Comparison of ENCODE assay signal across 9 mouse cellular contexts in the genomic region with DNA sequence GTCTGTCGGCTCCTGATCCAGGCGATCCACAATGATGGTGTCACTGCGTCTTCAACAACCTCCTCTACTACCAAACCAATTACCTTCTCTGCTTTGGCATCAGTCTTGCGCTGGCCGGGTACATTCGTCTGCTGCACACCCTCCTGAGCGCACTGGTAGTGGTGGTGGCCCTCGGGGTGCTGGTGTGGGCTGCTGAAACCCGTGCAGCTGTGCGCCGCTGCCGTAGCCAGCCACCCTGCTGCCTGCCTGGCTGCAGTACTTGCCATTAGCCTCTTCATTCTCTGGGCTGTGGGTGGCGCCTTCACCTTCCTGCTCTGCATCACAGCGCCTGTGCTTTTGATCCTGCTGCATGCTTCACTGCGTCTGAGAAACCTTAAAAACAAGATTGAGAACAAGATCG. TPM values are rescaled to one million over a fixed set of nuclear protein-coding genes. Genes with fewer than 3 reads are reported as not detected.
DNase-seq lines count a peak whose midpoint lies in the region; ATAC-seq and TF ChIP-seq lines count a peak whose summit lies in the region.
"Not testable (repeated sequence)": the region's sequence is repeated elsewhere in the genome, so short reads cannot be mapped to it uniquely, and the experiment has no call there.
"Had no signal": no experiment of that assay in that cellular context is flagged by ENCODE, and none has a peak within 500 bp of the region (broad histone marks: within the 10 kb centered on the region; RNA-seq: fewer than 3 reads in every experiment).

No protein-coding gene starts in this region.

- TF ChIP-seq CTCF in kidney, adult 2 months (conservative IDR thresholded peaks at IDR 0.05; ENCODE audit: insufficient read depth, insufficient read length, low read depth, low read length), result not testable (repeated sequence)

- H3K4me2 ChIP-seq in forebrain, embryonic 12.5 days, result peak overlapping the region; percentile 10; the same call in 1 of the 2 replicates
- peak overlapping the region; percentile 37 for H3K4me2 ChIP-seq in heart, embryonic 14.5 days (ENCODE audit: low read length)
- H3K4me2 ChIP-seq in limb, embryonic 11.5 days (ENCODE audit: low read depth, severe bottlenecking); midbrain, embryonic 11.5 days; neural tube, embryonic 11.5 days (ENCODE audit: low read depth): not testable (repeated sequence)

- DNase-seq in brain, adult 2 months (ENCODE audit: low read depth, low spot score), result peak; percentile 36
- peak; percentile 13 for DNase-seq in kidney, adult 2 months
- not testable (repeated sequence) for DNase-seq in limb, embryonic 11.5 days (ENCODE audit: low spot score); neural tube, embryonic 11.5 days (ENCODE audit: low spot score)
- peak; percentile 81 for DNase-seq in midbrain, embryonic 11.5 days (ENCODE audit: low spot score, missing footprints)

- not testable (repeated sequence) for TF ChIP-seq POLR2A in kidney, adult 2 months (IDR thresholded peaks at IDR 0.05; ENCODE audit: low read depth, low read length)

- not testable (repeated sequence) for H3K4me3 ChIP-seq in forebrain, embryonic 12.5 days (replicated peaks); heart, embryonic 14.5 days (ENCODE audit: control insufficient read depth in 1 of 2, insufficient read depth in 1 of 2, low read depth in 1 of 2, low read length in 2 of 2); kidney, adult 2 months (ENCODE audit: insufficient read depth, low read depth, low read length); limb, embryonic 11.5 days (ENCODE audit: low read depth, low read length); midbrain, embryonic 11.5 days (ENCODE audit: low read depth, low read length); neural tube, embryonic 11.5 days (ENCODE audit: low read depth, low read length)

- H3K9me3 ChIP-seq in forebrain, embryonic 12.5 days; heart, embryonic 14.5 days (ENCODE audit: control insufficient read depth, low read length); limb, embryonic 11.5 days (ENCODE audit: control insufficient read depth, low read length); midbrain, embryonic 11.5 days (ENCODE audit: control insufficient read depth, low read length); neural tube, embryonic 11.5 days (ENCODE audit: control insufficient read depth, low read length): not testable (repeated sequence)

- ATAC-seq in forebrain, embryonic 12.5 days (ENCODE audit: low FRiP score); heart, embryonic 14.5 days (ENCODE audit: insufficient number of reproducible peaks, insufficient read depth, low FRiP score, low read depth): not testable (repeated sequence)
- ATAC-seq in limb, embryonic 11.5 days (ENCODE audit: insufficient number of reproducible peaks, low FRiP score, low TSS enrichment, low read depth), result 0 out of 2 replicates have a peak, but pooled peaks have one; percentile 39
- peak; percentile 54; the same call in 1 of the 2 replicates for ATAC-seq in midbrain, embryonic 11.5 days (ENCODE audit: low FRiP score)
- 0 out of 2 replicates have a peak, but pooled peaks have one; percentile 31 for ATAC-seq in neural tube, embryonic 11.5 days (ENCODE audit: insufficient read depth, low FRiP score, low TSS enrichment)

- not testable (repeated sequence) for H3K27ac ChIP-seq in forebrain, embryonic 12.5 days; heart, embryonic 14.5 days (replicated peaks in 1 of 2; ENCODE audit: control insufficient read depth in 1 of 2, insufficient read depth in 1 of 2, low read depth in 2 of 2, low read length in 2 of 2); kidney, adult 2 months (ENCODE audit: insufficient read depth, low read depth, low read length); limb, embryonic 11.5 days (replicated peaks; ENCODE audit: low read depth, low read length); midbrain, embryonic 11.5 days (ENCODE audit: low read depth, low read length); neural tube, embryonic 11.5 days (ENCODE audit: low read depth, low read length)

- not testable (repeated sequence) for H3K27me3 ChIP-seq in forebrain, embryonic 12.5 days; heart, embryonic 14.5 days (ENCODE audit: control insufficient read depth, insufficient read depth, low read length); kidney, adult 2 months (replicated peaks; ENCODE audit: control insufficient read depth, insufficient read depth, low read length); limb, embryonic 11.5 days (ENCODE audit: control insufficient read depth, insufficient read depth, low read length); midbrain, embryonic 11.5 days (ENCODE audit: control insufficient read depth, insufficient read depth, low read length); neural tube, embryonic 11.5 days (ENCODE audit: control insufficient read depth, insufficient read depth, low read length)

- H3K9ac ChIP-seq in forebrain, embryonic 12.5 days; heart, embryonic 14.5 days (ENCODE audit: low read length); limb, embryonic 11.5 days (ENCODE audit: low read length); midbrain, embryonic 11.5 days (ENCODE audit: low read length); neural tube, embryonic 11.5 days (ENCODE audit: low read length): not testable (repeated sequence)

- WGBS in forebrain, embryonic 12.5 days, result 37% methylated on average over 16 of the region's 16 CpGs
- 35% methylated on average over 16 of the region's 16 CpGs for WGBS in heart, embryonic 14.5 days
- 35% methylated on average over 16 of the region's 16 CpGs for WGBS in kidney, adult 2 months
- WGBS in limb, embryonic 11.5 days, result 26% methylated on average over 16 of the region's 16 CpGs
- WGBS in midbrain, embryonic 11.5 days, result 34% methylated on average over 16 of the region's 16 CpGs
- WGBS in neural tube, embryonic 11.5 days, result 36% methylated on average over 16 of the region's 16 CpGs

- not testable (repeated sequence) for H3K4me1 ChIP-seq in forebrain, embryonic 12.5 days; heart, embryonic 14.5 days (ENCODE audit: control insufficient read depth in 2 of 2, insufficient read depth in 2 of 2, low read length in 2 of 2); kidney, adult 2 months (ENCODE audit: control insufficient read depth, insufficient read depth, low read length); limb, embryonic 11.5 days (ENCODE audit: control insufficient read depth, insufficient read depth, low read length); midbrain, embryonic 11.5 days (ENCODE audit: control insufficient read depth, insufficient read depth, low read length); neural tube, embryonic 11.5 days (ENCODE audit: control insufficient read depth, insufficient read depth, low read length)

- not testable (repeated sequence) for H3K36me3 ChIP-seq in forebrain, embryonic 12.5 days (replicated peaks); heart, embryonic 14.5 days (ENCODE audit: control insufficient read depth, insufficient read depth, low read length); kidney, adult 2 months (ENCODE audit: control insufficient read depth, insufficient read depth, low read length); limb, embryonic 11.5 days (ENCODE audit: control insufficient read depth, insufficient read depth, low read length); midbrain, embryonic 11.5 days (ENCODE audit: control insufficient read depth, insufficient read depth, low read length); neural tube, embryonic 11.5 days (ENCODE audit: control insufficient read depth, insufficient read depth, low read length)

RNA-seq across cellular contexts. Expression of a gene that starts 38.5 kb away (rescaled TPM):
- polyA plus RNA-seq in forebrain, embryonic 12.5 days (2016; fragmentation: Nextera tagmentation; extraction: Ambion mirVana), result 0.17 and 0.19 TPM in 2 replicates
- not detected in 2 replicates for polyA plus RNA-seq in heart, embryonic 14.5 days (2014; fragmentation: Nextera tagmentation; extraction: Ambion mirVana)
- polyA plus RNA-seq in kidney, adult 2 months (2012; rRNA removed), result 0.12 and 0.20 TPM in 2 replicates
- polyA plus RNA-seq in limb, embryonic 11.5 days (2014; fragmentation: Nextera tagmentation; extraction: Ambion mirVana), result 0.61 and 1.2 TPM in 2 replicates
- 0.05 and 0.17 TPM in 2 replicates for polyA plus RNA-seq in midbrain, embryonic 11.5 days (2014; fragmentation: Nextera tagmentation; extraction: Ambion mirVana)
- 0.08 and 0.20 TPM in 2 replicates for polyA plus RNA-seq in neural tube, embryonic 11.5 days (2014; fragmentation: Nextera tagmentation; extraction: Ambion mirVana)
- polyA plus RNA-seq: activated CD4-positive, CD25-positive, alpha-beta regulatory T cell, adult 4 months; cerebellum, adult 2 months had no signal
